Mouse (Mus musculus): ENCODE measurements around the gene Spock2. TPM values are rescaled to one million over a fixed set of nuclear protein-coding genes. Genes with fewer than 3 reads are reported as not detected.

Spock2 gene
- total and polyA plus RNA-seq, 3 experiments: 0.03 TPM; not detected in 2

- Histone ChIP-seq H3K9me3 (replicated peaks; ENCODE audit: insufficient read depth, low read length) (no peaks in the 10 kb centered on the region), H3K4me1 (ENCODE audit: control insufficient read depth in 1 of 2, insufficient read depth in 2 of 2, low read length in 2 of 2) (no peaks in the 10 kb centered on the region), H3K27me3 (ENCODE audit: control insufficient read depth in 1 of 2, insufficient read depth in 2 of 2, low read length in 2 of 2) (no peaks in the 10 kb centered on the region), H3K79me2 (ENCODE audit: control insufficient read depth, insufficient read depth, low read length, poor library complexity) (no peaks in the 10 kb centered on the region), H3K36me3 (ENCODE audit: control insufficient read depth in 1 of 2, insufficient read depth in 2 of 2, low read length in 2 of 2) (no peaks in the 10 kb centered on the region), H3K27ac (ENCODE audit: control insufficient read depth, low read depth, low read length) (no peak overlapping the region), H3K9ac (ENCODE audit: control insufficient read depth, low read depth, low read length, poor library complexity, severe bottlenecking) (no peak overlapping the region), H3K4me3 (ENCODE audit: control insufficient read depth in 1 of 2, insufficient read depth in 1 of 2, low read depth in 2 of 2, low read length in 2 of 2) (no peak overlapping the region)
- DNase-seq (ENCODE audit: low read depth, low spot score): no peak
- TF ChIP-seq USF1 (IDR thresholded peaks at IDR 0.05; ENCODE audit: low read depth, low read length): no peak
- TF ChIP-seq BHLHE40 (IDR thresholded peaks at IDR 0.05; ENCODE audit: borderline replicate concordance, low read depth, low read length): no peak
- no peak for TF ChIP-seq TBP (IDR thresholded peaks at IDR 0.05; ENCODE audit: low read depth, low read length)
- no peak for TF ChIP-seq MYC (IDR thresholded peaks at IDR 0.05; ENCODE audit: low read depth, low read length)
- no peak for TF ChIP-seq SMC3 (IDR thresholded peaks at IDR 0.05; ENCODE audit: low read depth, low read length)
- TF ChIP-seq CTCF (IDR thresholded peaks at IDR 0.05 in 2 of 3, conservative IDR thresholded peaks at IDR 0.05 in 1 of 3; ENCODE audit: control insufficient read depth in 1 of 3, insufficient read depth in 1 of 3, low read depth in 2 of 3, low read length in 3 of 3, poor library complexity in 1 of 3, severe bottlenecking in 1 of 3): no peak
- no peak for TF ChIP-seq MEF2A (IDR thresholded peaks at IDR 0.05; ENCODE audit: extremely low read depth, insufficient replicate concordance, low read depth, low read length, poor library complexity, severe bottlenecking)
- no peak for TF ChIP-seq NRF1 (IDR thresholded peaks at IDR 0.05; ENCODE audit: insufficient read depth, low read depth, low read length, poor library complexity, severe bottlenecking)
- no peak for TF ChIP-seq CHD2 (IDR thresholded peaks at IDR 0.05; ENCODE audit: low read length)
- TF ChIP-seq MAFK (IDR thresholded peaks at IDR 0.05; ENCODE audit: borderline replicate concordance, low read depth, low read length): no peak
- no peak for TF ChIP-seq TCF12 (IDR thresholded peaks at IDR 0.05; ENCODE audit: low read depth, low read length)
- no peak for TF ChIP-seq EP300 (IDR thresholded peaks at IDR 0.05; ENCODE audit: low read depth in 1 of 2, low read length in 2 of 2)
- no peak for TF ChIP-seq NELFE (IDR thresholded peaks at IDR 0.05; ENCODE audit: low read depth, low read length)
- TF ChIP-seq E2F4 (IDR thresholded peaks at IDR 0.05; ENCODE audit: borderline replicate concordance, low read depth, low read length): no peak
- TF ChIP-seq ZC3H11A (IDR thresholded peaks at IDR 0.05; ENCODE audit: low read depth, low read length): no peak
- TF ChIP-seq POLR2AphosphoS5 (IDR thresholded peaks at IDR 0.05; ENCODE audit: borderline replicate concordance, low read depth, low read length): no peak
- no peak for TF ChIP-seq RCOR1 (IDR thresholded peaks at IDR 0.05; ENCODE audit: low read depth, low read length)
These were observed 12.3 kb upstream of the Spock2 start for GRCm38 (mm10) chr10:60093751-60094150.

GRCm38 (mm10) chr10:60095558-60095957, 10.5 kb upstream of the Spock2 start:
- Histone ChIP-seq H3K27ac (ENCODE audit: control insufficient read depth, low read depth, low read length) (no peak overlapping the region), H3K9ac (ENCODE audit: control insufficient read depth, low read depth, low read length, poor library complexity, severe bottlenecking) (no peak overlapping the region), H3K36me3 (ENCODE audit: control insufficient read depth in 1 of 2, insufficient read depth in 2 of 2, low read length in 2 of 2) (no peaks in the 10 kb centered on the region), H3K4me1 (ENCODE audit: control insufficient read depth in 1 of 2, insufficient read depth in 2 of 2, low read length in 2 of 2) (no peaks in the 10 kb centered on the region), H3K9me3 (replicated peaks; ENCODE audit: insufficient read depth, low read length) (no peaks in the 10 kb centered on the region), H3K27me3 (ENCODE audit: control insufficient read depth in 1 of 2, insufficient read depth in 2 of 2, low read length in 2 of 2) (no peaks in the 10 kb centered on the region), H3K4me3 (ENCODE audit: control insufficient read depth in 1 of 2, insufficient read depth in 1 of 2, low read depth in 2 of 2, low read length in 2 of 2) (no peak overlapping the region), H3K79me2 (ENCODE audit: control insufficient read depth, insufficient read depth, low read length, poor library complexity) (no peaks in the 10 kb centered on the region)
- TF ChIP-seq NRF1 (IDR thresholded peaks at IDR 0.05; ENCODE audit: insufficient read depth, low read depth, low read length, poor library complexity, severe bottlenecking) (no peak), RAD21 (IDR thresholded peaks at IDR 0.05; ENCODE audit: low read depth, low read length) (no peak), ETS1 (IDR thresholded peaks at IDR 0.05; ENCODE audit: low read depth, low read length) (no peak), TCF12 (IDR thresholded peaks at IDR 0.05; ENCODE audit: low read depth, low read length) (no peak), CHD1 (IDR thresholded peaks at IDR 0.05; ENCODE audit: low read depth, low read length) (no peak), ZKSCAN1 (IDR thresholded peaks at IDR 0.05; ENCODE audit: low read depth, low read length) (no peak), MAFK (IDR thresholded peaks at IDR 0.05; ENCODE audit: borderline replicate concordance, low read depth, low read length) (no peak), CHD2 (IDR thresholded peaks at IDR 0.05; ENCODE audit: low read length) (no peak), EP300 (IDR thresholded peaks at IDR 0.05; ENCODE audit: low read depth in 1 of 2, low read length in 2 of 2) (no peak), CTCF (IDR thresholded peaks at IDR 0.05 in 2 of 3, conservative IDR thresholded peaks at IDR 0.05 in 1 of 3; ENCODE audit: control insufficient read depth in 1 of 3, insufficient read depth in 1 of 3, low read depth in 2 of 3, low read length in 3 of 3, poor library complexity in 1 of 3, severe bottlenecking in 1 of 3) (no peak), E2F4 (IDR thresholded peaks at IDR 0.05; ENCODE audit: borderline replicate concordance, low read depth, low read length) (no peak), MXI1 (IDR thresholded peaks at IDR 0.05; ENCODE audit: low read depth, low read length) (no peak), ZC3H11A (IDR thresholded peaks at IDR 0.05; ENCODE audit: low read depth, low read length) (no peak), ZNF384 (IDR thresholded peaks at IDR 0.05; ENCODE audit: low read depth, low read length) (no peak), USF2 (IDR thresholded peaks at IDR 0.05; ENCODE audit: borderline replicate concordance in 1 of 2, insufficient read depth in 1 of 2, low read depth in 1 of 2, low read length in 2 of 2) (no peak), SIN3A (IDR thresholded peaks at IDR 0.05; ENCODE audit: low read length) (no peak), GABPA (IDR thresholded peaks at IDR 0.05; ENCODE audit: low read depth, low read length) (no peak), RCOR1 (IDR thresholded peaks at IDR 0.05; ENCODE audit: low read depth, low read length) (no peak)
- DNase-seq (ENCODE audit: low read depth, low spot score): no peak
